Mouse (Mus musculus): ENCODE data around the gene Gm17617. TPM values are rescaled to one million over a fixed set of nuclear protein-coding genes. Genes with fewer than 3 reads are reported as not detected.
"Not testable (repeated sequence)": the region's sequence is repeated elsewhere in the genome, so short reads cannot be mapped to it uniquely, and the experiment has no call there.

The Gm17617 gene
- total RNA-seq, 4 experiments from 2014 or later: not detected

DNA sequence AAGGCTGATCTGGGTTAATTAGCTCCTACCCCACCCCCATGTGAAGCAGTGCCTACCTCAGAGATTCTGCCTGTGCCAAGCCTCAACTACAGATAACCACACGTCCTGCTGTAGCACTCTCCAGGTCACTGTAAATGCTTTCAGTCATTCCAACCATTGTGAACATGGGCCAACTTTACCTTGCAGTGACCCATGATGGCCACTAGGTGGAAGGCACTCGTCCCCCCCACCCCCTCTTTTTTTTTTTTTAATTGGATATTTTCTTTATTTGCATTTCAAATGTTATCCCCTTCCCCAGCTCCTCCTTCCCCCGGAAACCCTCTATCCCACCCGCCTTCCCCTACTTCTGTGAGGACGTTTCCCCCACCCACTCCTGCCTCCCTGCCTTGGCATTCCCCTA lies 2.0 kb upstream of the Gm17617 start:
- DNase-seq (ENCODE audit: low spot score in 2 of 2): no peak

DNA sequence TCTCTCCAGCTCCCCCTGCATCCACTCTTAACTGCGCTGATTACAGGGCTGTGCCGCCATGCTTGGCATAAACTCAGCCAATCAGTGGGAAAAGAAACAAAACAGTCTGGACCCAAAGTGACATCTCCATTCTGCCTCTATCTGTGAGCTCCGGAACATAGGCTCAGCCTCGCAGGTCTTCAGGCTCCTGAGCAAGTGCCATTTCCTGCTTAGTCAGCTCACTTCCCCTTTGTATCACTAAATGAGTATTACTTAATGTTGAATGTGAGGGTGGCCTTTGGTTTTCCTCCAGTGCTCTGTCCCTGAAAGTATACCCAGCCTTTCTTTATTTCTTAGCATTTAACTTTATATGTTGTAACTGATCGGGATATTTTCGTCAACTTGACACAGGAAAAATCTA lies 8.4 kb downstream of the Gm17617 start:
- no peak for DNase-seq (ENCODE audit: low spot score in 2 of 2)

- DNase-seq (ENCODE audit: low spot score in 2 of 2): no peak
These were observed 19.0 kb downstream of the Gm17617 start for GRCm38 (mm10) chr13:55114375-55114774.

GRCm38 (mm10) chr13:55107694-55108093 lies 25.7 kb downstream of the Gm17617 start:
- DNase-seq (ENCODE audit: low spot score in 2 of 2): peak in 1 of 2 experiments; percentile 24

- DNase-seq (ENCODE audit: low spot score in 2 of 2): no peak
These were observed 26.2 kb downstream of the Gm17617 start for GRCm38 (mm10) chr13:55107116-55107515.

DNA sequence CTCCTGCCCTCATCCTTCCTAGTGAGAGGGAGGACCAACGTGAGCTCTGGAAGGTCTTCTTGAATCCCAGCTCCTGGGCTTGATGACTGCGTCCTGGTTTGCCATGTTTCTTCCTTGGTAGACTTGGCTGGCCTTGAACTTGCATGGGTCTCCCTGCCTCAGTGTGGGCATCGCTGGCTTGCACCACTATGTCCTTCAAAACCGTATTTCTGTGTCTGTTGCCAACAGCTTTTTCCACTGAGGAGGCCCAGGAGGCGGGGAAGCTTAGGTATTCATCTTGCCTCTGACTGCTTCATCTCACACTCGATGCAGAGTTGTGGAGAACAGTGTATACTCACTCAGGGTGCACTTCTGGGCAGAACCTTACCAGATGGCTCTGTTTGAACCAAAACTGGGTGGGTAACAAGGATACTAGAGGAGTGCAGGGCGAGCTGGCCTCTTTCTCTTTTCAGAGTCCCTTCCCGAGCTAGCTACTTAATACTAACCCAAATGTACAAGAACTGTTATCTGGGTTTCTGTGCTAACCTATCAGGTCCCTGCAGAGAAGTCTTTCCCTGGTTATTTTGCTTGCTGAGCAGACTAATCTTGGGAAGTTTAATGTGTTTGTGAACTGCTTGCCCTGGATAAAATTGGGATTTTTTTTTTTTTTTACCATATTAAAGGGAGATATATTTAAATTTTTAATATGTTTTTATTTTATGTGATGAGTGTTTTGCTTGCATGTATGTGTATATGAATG lies 27.2 kb downstream of the Gm17617 start:
- DNase-seq (ENCODE audit: low spot score in 2 of 2): no peak

- peak; percentile 98 to 99 for DNase-seq (ENCODE audit: low spot score in 2 of 2)
These were observed 28.0 kb downstream of the Gm17617 start, which contains the start of gene Zfp346 for GRCm38 (mm10) chr13:55105045-55105952. Gene Zfp346, plus strand, starts transcription at chr13:55105311.

DNA sequence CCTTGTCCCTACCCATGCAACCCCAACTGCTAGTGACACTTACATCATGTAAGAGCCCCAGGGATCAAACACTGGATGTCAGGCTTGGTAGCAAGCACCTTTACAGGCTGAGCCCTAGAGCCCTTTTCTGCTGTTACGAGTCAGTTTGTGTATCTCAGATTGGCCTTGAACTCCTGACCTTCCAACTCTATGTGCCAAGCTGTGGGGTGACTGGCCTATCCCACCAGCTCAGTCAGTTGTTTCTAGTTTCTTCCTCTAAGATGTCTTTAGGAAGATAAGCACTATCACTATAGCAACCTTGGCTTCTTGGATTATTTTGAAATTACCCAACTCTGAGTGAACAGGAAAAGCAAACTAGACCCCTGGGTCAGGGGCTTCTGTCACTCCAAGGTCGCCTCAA lies 30.0 kb downstream of the Gm17617 start:
- DNase-seq (ENCODE audit: low spot score in 2 of 2): no peak

DNA sequence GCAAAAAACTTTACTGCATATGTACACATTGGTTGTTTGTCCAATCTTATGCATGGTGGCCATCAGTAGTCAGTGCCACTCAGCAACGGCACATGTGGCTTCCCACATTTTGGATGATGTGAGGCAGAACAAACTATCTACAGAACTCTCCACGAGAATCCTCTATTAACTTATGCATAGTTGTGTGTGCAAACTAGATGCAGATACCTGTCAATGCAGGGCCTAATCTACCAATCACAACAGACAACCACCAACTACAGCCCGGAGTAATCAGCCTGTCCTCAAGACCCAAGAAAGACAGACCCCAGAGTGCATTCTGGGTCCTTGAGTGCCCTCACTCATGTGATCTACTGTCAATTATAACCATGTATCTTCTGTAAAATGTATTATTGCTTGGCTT lies 31.0 kb downstream of the Gm17617 start:
- no peak for DNase-seq (ENCODE audit: low spot score in 2 of 2)

DNA sequence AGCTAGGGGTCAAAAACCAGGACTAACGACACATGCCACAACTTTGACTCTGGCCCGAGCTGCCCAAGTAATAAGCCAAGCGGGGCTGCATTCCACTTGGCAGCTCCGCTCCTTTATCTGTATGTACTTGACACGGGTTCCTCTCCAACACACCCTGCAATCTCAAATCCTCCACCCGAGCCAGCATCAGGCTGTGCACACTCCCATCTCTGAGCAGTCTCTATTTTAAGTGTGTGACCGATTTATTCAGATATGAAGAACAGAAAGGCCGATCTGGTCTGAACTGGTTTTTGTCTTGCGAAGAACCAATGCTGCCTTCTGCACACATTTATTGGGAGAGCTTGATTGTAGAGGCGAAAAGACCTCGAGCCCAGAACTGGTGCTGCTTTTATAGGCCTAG lies 31.7 kb downstream of the Gm17617 start:
- no peak for DNase-seq (ENCODE audit: low spot score in 2 of 2)

DNA sequence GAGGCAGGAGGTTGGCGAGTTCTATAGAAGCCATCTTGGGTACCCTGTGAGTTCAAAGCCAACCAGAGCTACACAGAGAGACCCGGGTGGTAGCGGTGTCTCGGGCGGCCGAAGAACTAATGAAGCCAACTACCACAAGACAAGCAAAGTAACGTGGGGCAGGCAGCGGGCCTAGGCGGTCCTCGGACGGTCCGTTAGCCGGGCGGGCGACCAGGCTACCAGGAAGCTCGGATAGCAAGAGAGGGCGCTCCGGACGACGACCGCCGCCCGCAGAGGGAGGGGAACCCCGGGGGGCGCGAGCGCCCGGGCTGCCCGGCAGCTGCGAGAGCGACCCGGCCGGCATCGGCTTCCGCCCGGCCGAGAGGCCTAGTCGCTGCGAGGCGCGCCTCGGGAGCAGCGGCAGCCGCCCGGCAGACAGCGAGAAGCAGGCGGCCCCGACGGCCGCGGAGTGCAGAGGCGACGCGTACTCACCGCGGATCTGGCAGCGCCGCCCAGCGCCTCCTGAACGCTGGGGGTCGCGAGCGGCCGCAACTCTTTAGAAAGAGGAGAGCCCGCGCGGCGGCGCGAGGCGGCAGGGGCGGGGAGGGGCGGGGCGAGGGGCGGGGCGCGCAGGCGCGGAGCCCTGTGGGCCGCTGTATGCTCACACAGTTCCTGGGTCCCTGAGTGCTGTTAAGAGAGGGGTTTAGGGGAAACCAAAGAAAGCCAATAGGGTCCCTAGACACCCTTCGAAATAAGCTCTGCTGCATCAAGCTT lies 33.4 kb downstream of the Gm17617 start, which contains the start of gene Uimc1:
Uimc1 (minus strand) TSS at position 575 of the 753 bp plus-strand sequence.
- peak; percentile 38 to 73 for DNase-seq (ENCODE audit: low spot score in 2 of 2)

DNA sequence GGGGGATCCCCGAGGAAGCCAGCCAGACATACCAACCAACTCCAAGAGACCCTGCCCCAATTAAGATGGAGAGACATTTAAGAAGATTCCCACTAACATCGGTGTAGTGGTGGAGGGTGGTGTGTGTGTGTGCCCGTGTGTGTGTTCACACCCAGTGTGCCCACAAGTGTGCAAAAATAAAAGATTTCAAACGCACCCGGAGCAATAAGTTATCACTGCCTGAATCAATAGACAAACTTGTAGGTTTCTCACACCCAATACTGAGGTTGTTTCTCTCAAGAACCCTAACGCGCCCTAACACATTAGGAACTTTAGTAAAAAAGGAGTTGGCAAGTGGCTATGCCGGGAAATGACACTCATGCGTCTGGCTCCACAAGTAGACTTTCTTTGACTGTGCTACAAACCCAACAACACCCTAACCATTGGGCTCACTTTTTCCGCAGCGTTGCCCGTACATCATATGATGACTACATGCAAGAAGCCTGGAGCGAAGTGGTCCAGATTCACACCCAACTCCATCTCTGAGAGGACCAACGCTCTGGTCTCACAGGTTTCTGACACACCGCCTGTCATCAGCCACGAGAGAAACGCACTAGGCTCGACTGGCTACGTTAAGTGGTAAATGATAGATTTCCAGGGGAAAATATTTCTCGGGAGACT lies 34.2 kb downstream of the Gm17617 start:
- DNase-seq (ENCODE audit: low spot score in 2 of 2): peak in 1 of 2 experiments; percentile 15

GRCm38 (mm10) chr13:55097841-55098240 lies 35.5 kb downstream of the Gm17617 start:
- DNase-seq (ENCODE audit: low spot score in 2 of 2): not testable (repeated sequence)

DNA sequence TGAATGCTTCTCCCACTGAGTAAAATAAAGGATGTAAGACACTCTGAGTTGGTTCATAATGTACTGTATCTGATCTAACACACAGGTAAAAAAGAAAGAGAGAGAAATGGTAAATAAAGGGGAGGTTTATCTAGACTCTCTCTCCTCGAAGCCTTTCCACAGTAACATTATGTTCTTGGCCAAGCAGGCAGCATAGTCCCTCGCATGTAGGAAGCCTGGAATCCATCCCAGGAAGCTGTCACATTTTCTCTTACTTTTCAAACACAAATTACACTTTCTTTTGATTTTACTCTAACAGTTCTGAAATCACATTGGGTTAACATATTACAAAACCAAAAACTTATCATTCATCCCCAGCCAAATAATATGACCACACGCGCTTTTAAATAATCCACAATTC lies 40.8 kb downstream of the Gm17617 start:
- no peak for DNase-seq (ENCODE audit: low spot score in 2 of 2)

Other genes with a start within 250 kb of the Gm17617 start
- gene Unc5a, start 184.1 kb downstream of the Gm17617 start, total RNA-seq (2022): 10 to 100 TPM in 2 of 4 experiments, 1 to 10 TPM in 2; 8.6 to 10.9 (median 10.2) TPM
- under 1 TPM; 0.25 to 0.46 (median 0.31) TPM for gene Hk3, start 112.2 kb downstream of the Gm17617 start, total RNA-seq (2022)
- 10 to 100 TPM; 10.0 to 14.3 (median 12.3) TPM for gene Uimc1, start 33.2 kb downstream of the Gm17617 start, total RNA-seq (2022)
- gene Zfp346, start 28.2 kb downstream of the Gm17617 start, total RNA-seq (2022): 10 to 100 TPM; 13.0 to 15.8 (median 14.1) TPM
- gene Fgfr4, start 19.1 kb upstream of the Gm17617 start, total RNA-seq (2022): 1 to 10 TPM in 3 of 4 experiments, under 1 TPM in 1; 0.62 to 1.4 (median 1.4) TPM
- 10 to 100 TPM; 43.6 to 62.2 (median 47.4) TPM for gene Nsd1, start 76.2 kb upstream of the Gm17617 start, total RNA-seq (2022)
- 10 to 100 TPM; 12.6 to 19.7 (median 16.9) TPM for gene Prelid1, start 187.0 kb upstream of the Gm17617 start, total RNA-seq (2022)
- gene Rab24, start 188.4 kb upstream of the Gm17617 start, total RNA-seq (2022): 10 to 100 TPM; 32.0 to 37.3 (median 34.5) TPM
- gene Mxd3, start 196.3 kb upstream of the Gm17617 start, total RNA-seq (2022): not detected
- 10 to 100 TPM; 32.5 to 39.6 (median 34.6) TPM for gene Lman2, start 229.2 kb upstream of the Gm17617 start, total RNA-seq (2022)
- under 1 TPM in 2 of 4 experiments, not detected in 2; 0.29 to 0.35 TPM for gene Rgs14, start 236.2 kb upstream of the Gm17617 start, total RNA-seq (2022)

All from gastrocnemius, adult 8-10 months (tissue).